Mouse (Mus musculus): ENCODE results near the gene Card14. TPM values are rescaled to one million over a fixed set of nuclear protein-coding genes. Genes with fewer than 3 reads are reported as not detected.
A peak's percentile ranks its signal among the peaks of the same experiment; 100 is the strongest.
"Not testable (repeated sequence)": the region's sequence is repeated elsewhere in the genome, so short reads cannot be mapped to it uniquely, and the experiment has no call there.

The Card14 gene
- total and polyA plus RNA-seq, 3 experiments = 0.16 to 1.1 TPM; not detected in 1

- Histone ChIP-seq H3K4me1 (ENCODE audit: control insufficient read depth in 1 of 2, insufficient read depth in 2 of 2) (peaks cover 8 to 20% of the 10 kb centered on the region in 2 experiments), H3K36me3 (replicated peaks in 1 of 2; ENCODE audit: control insufficient read depth in 1 of 2, insufficient read depth in 1 of 2, low read length in 1 of 2) (peaks cover 63 to 79% of the 10 kb centered on the region in 2 experiments)
- H3K9ac ChIP-seq (ENCODE audit: insufficient read depth, low read depth); H3K79me2 ChIP-seq (replicated peaks; ENCODE audit: control insufficient read depth, extremely low read depth, insufficient read depth, poor library complexity, severe bottlenecking); H3K27me3 ChIP-seq (replicated peaks); in situ Hi-C loops (cut with MboI; ENCODE audit: low pct_ligation_motif_present, low pct_unique_long_range_greater_than_20kb, low sequenced_read_pairs); dilution Hi-C loops (cut with MboI; ENCODE audit: extremely low pct_ligation_motif_present, extremely low pct_unique_long_range_greater_than_20kb, low sequenced_read_pairs); H3K4me2 ChIP-seq (ENCODE audit: insufficient read depth, low read depth, poor library complexity, severe bottlenecking); H3K27ac ChIP-seq (ENCODE audit: insufficient read depth, low read depth); H3K9me3 ChIP-seq (replicated peaks; ENCODE audit: low read length); DNase-seq (ENCODE audit: extremely low read depth); H3K4me3 ChIP-seq (replicated peaks in 1 of 3; ENCODE audit: low read depth in 2 of 3, low read length in 2 of 3, poor library complexity in 1 of 3): not testable (repeated sequence)
- TF ChIP-seq CTCF (conservative IDR thresholded peaks at IDR 0.05 in 1 of 2, IDR thresholded peaks at IDR 0.05 in 1 of 2; ENCODE audit: low read depth in 2 of 2, low read length in 2 of 2) (peak in 1 of 2 experiments; percentile 52; a peak in 2 of 4 replicates), SMC3 (IDR thresholded peaks at IDR 0.05; ENCODE audit: low read depth, low read length) (0 out of 2 replicates have a peak, but pooled peaks have one; percentile 6)
These were observed 35.1 kb upstream of the Card14 start for GRCm38 (mm10) chr11:119272492-119272891.

GRCm38 (mm10) chr11:119273186-119273930, 34.2 kb upstream of the Card14 start:
- Histone ChIP-seq H3K4me3 (replicated peaks in 1 of 3; ENCODE audit: low read depth in 2 of 3, low read length in 2 of 3, poor library complexity in 1 of 3) (no peak overlapping the region), H3K4me1 (ENCODE audit: control insufficient read depth in 1 of 2, insufficient read depth in 2 of 2) (peaks cover 8 to 17% of the 10 kb centered on the region in 2 experiments), H3K36me3 (replicated peaks in 1 of 2; ENCODE audit: control insufficient read depth in 1 of 2, insufficient read depth in 1 of 2, low read length in 1 of 2) (peaks cover 72 to 88% of the 10 kb centered on the region in 2 experiments), H3K9me3 (replicated peaks; ENCODE audit: low read length) (no peaks in the 10 kb centered on the region), H3K9ac (ENCODE audit: insufficient read depth, low read depth) (no peak overlapping the region), H3K27ac (ENCODE audit: insufficient read depth, low read depth) (no peak overlapping the region), H3K27me3 (replicated peaks) (no peaks in the 10 kb centered on the region), H3K79me2 (replicated peaks; ENCODE audit: control insufficient read depth, extremely low read depth, insufficient read depth, poor library complexity, severe bottlenecking) (peaks cover 4% of the 10 kb centered on the region; the same call in 1 of the 2 replicates), H3K4me2 (ENCODE audit: insufficient read depth, low read depth, poor library complexity, severe bottlenecking) (no peak overlapping the region)
- no peak for DNase-seq (ENCODE audit: extremely low read depth)
- dilution Hi-C loops (cut with MboI; ENCODE audit: extremely low pct_ligation_motif_present, extremely low pct_unique_long_range_greater_than_20kb, low sequenced_read_pairs) = no loop called here
- TF ChIP-seq ZNF384 (IDR thresholded peaks at IDR 0.05; ENCODE audit: low read depth, low read length) = no peak
- no peak for TF ChIP-seq ETS1 (conservative IDR thresholded peaks at IDR 0.05; ENCODE audit: low read depth, low read length)
- no peak for TF ChIP-seq TBP (conservative IDR thresholded peaks at IDR 0.05; ENCODE audit: low read depth, low read length)
- peak in 1 of 2 experiments; percentile 54; a peak in 3 of 4 replicates for TF ChIP-seq CTCF (conservative IDR thresholded peaks at IDR 0.05 in 1 of 2, IDR thresholded peaks at IDR 0.05 in 1 of 2; ENCODE audit: low read depth in 2 of 2, low read length in 2 of 2)
- TF ChIP-seq HCFC1 (IDR thresholded peaks at IDR 0.05; ENCODE audit: low read depth, low read length) = no peak
- TF ChIP-seq NRF1 (IDR thresholded peaks at IDR 0.05; ENCODE audit: low read depth, low read length) = no peak
- TF ChIP-seq NELFE (IDR thresholded peaks at IDR 0.05; ENCODE audit: low read depth, low read length) = no peak
- no peak for TF ChIP-seq JUND (conservative IDR thresholded peaks at IDR 0.05; ENCODE audit: low read depth, low read length)
- no peak for TF ChIP-seq GABPA (IDR thresholded peaks at IDR 0.05; ENCODE audit: insufficient replicate concordance, low read depth, low read length)
- peak; percentile 34 for TF ChIP-seq SMC3 (IDR thresholded peaks at IDR 0.05; ENCODE audit: low read depth, low read length)
- in situ Hi-C loops (cut with MboI; ENCODE audit: low pct_ligation_motif_present, low pct_unique_long_range_greater_than_20kb, low sequenced_read_pairs) = no loop called here

DNA sequence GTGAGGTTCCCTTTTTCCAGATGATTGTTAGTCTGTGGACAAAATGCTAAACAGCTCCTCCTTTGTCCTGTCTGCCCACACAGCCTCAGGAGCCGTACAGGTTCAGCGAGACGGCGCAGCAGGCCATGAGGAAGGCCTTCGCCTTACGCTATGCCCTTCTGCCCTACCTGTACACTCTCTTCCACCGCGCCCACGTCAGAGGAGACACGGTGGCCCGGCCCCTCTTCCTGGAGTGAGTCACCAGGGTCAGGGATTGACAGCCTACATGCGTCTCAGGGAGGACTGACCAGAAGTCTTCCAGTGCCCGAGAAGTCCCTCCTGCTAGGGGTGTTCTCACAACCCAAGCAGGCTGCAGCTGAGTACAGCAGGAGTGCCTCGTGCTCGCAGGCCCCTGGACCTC, 26.5 kb upstream of the Card14 start:
- Histone ChIP-seq H3K9me3 (replicated peaks; ENCODE audit: low read length) (peaks cover 3% of the 10 kb centered on the region), H3K4me2 (ENCODE audit: insufficient read depth, low read depth, poor library complexity, severe bottlenecking) (no peak overlapping the region), H3K36me3 (replicated peaks in 1 of 2; ENCODE audit: control insufficient read depth in 1 of 2, insufficient read depth in 1 of 2, low read length in 1 of 2) (peaks cover 85 to 94% of the 10 kb centered on the region in 2 experiments), H3K27me3 (replicated peaks) (no peaks in the 10 kb centered on the region), H3K27ac (ENCODE audit: insufficient read depth, low read depth) (no peak overlapping the region), H3K4me1 (ENCODE audit: control insufficient read depth in 1 of 2, insufficient read depth in 2 of 2) (no peaks in the 10 kb centered on the region), H3K9ac (ENCODE audit: insufficient read depth, low read depth) (no peak overlapping the region), H3K79me2 (replicated peaks; ENCODE audit: control insufficient read depth, extremely low read depth, insufficient read depth, poor library complexity, severe bottlenecking) (no peaks in the 10 kb centered on the region), H3K4me3 (replicated peaks in 1 of 3; ENCODE audit: low read depth in 2 of 3, low read length in 2 of 3, poor library complexity in 1 of 3) (no peak overlapping the region)
- dilution Hi-C loops (cut with MboI; ENCODE audit: extremely low pct_ligation_motif_present, extremely low pct_unique_long_range_greater_than_20kb, low sequenced_read_pairs) = no loop called here
- no peak for DNase-seq (ENCODE audit: extremely low read depth)
- TF ChIP-seq MEF2A (IDR thresholded peaks at IDR 0.05; ENCODE audit: borderline replicate concordance, low read depth, low read length) (no peak), MAFK (IDR thresholded peaks at IDR 0.05; ENCODE audit: insufficient replicate concordance, low read length) (no peak), JUN (IDR thresholded peaks at IDR 0.05; ENCODE audit: insufficient read depth, low read depth, low read length) (no peak), JUND (conservative IDR thresholded peaks at IDR 0.05; ENCODE audit: low read depth, low read length) (no peak), ETS1 (conservative IDR thresholded peaks at IDR 0.05; ENCODE audit: low read depth, low read length) (no peak), USF1 (IDR thresholded peaks at IDR 0.05; ENCODE audit: low read depth, low read length) (no peak)
- in situ Hi-C loops (cut with MboI; ENCODE audit: low pct_ligation_motif_present, low pct_unique_long_range_greater_than_20kb, low sequenced_read_pairs) = no loop called here

All from CH12.LX (cell line).